Mouse (Mus musculus) layer of hippocampus, postnatal 10 days (tissue): Measurements from ENCODE around the gene Hao1. TPM values are rescaled to one million over a fixed set of nuclear protein-coding genes. Genes with fewer than 3 reads are reported as not detected.

ENCODE experiments used
- DNase-seq, 2 experiments: peaks; one replicate each; pipeline ENCODE4 v3.0.0; 2021; ENCODE audit warnings: low spot score in 2 of 2
- total RNA-seq, 2 experiments: library from RNA; stranded (reverse); gene quantifications; 2 replicates each; pipeline ENCODE4 v1.2.3; 2021

Hao1 gene
- total RNA-seq, 2 experiments from 2014 or later, result not detected

GRCm38 (mm10) chr2:134481174-134481573 lies 73.0 kb downstream of the Hao1 start:
- no peak for DNase-seq

GRCm38 (mm10) chr2:134465132-134465531 lies 89.0 kb downstream of the Hao1 start:
- DNase-seq, result no peak

GRCm38 (mm10) chr2:134462321-134462720 lies 91.8 kb downstream of the Hao1 start:
- DNase-seq, result no peak

GRCm38 (mm10) chr2:134460831-134461230 lies 93.3 kb downstream of the Hao1 start:
- no peak for DNase-seq

GRCm38 (mm10) chr2:134456065-134456505 lies 98.1 kb downstream of the Hao1 start:
- DNase-seq, result no peak

GRCm38 (mm10) chr2:134452748-134453147 lies 101.4 kb downstream of the Hao1 start:
- no peak for DNase-seq

- DNase-seq, result no peak
Observed at GRCm38 (mm10) chr2:134450976-134451375, 103.2 kb downstream of the Hao1 start.

Other genes with a start within 250 kb of the Hao1 start
- gene Tmx4, start 89.8 kb upstream of the Hao1 start, total RNA-seq, result 100 to 1,000 TPM; 120 to 126 TPM
- 100 to 1,000 TPM in 1 of 2 experiments, 10 to 100 TPM in 1; 98.5 to 100 TPM for gene Plcb1, start 231.7 kb upstream of the Hao1 start, total RNA-seq